9 mouse cellular contexts compared by ENCODE assay signal in the genomic region with DNA sequence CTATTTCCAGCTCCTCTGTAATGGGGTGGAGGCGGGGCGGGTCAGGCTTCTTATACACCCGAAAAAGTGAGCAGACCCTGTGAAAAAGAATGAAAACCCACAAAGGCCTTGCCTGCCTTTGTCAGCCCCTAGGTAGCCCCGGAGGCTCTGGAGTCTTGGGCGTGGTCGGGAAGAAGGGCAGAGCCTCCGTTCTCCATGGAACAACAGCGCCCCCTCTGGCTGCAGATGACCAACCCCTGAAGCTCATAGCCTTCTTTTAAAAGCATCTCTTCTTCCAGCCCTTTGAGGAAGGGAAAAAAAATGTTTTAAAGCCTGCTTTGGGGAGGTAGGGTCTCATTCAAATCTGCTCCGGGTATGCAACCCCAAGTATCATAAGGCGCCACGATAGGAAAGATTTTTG. TPM values are rescaled to one million over a fixed set of nuclear protein-coding genes. Genes with fewer than 3 reads are reported as not detected.
DNase-seq lines count a peak whose midpoint lies in the region; ATAC-seq and TF ChIP-seq lines count a peak whose summit lies in the region.
"Had no signal": no experiment of that assay in that cellular context is flagged by ENCODE, and none has a peak within 500 bp of the region (broad histone marks: within the 10 kb centered on the region; RNA-seq: fewer than 3 reads in every experiment).

No protein-coding gene starts in this region.

- 9% methylated on average over 11 of the region's 11 CpGs for WGBS in liver, embryonic 12.5 days (ENCODE audit: insufficient replicate concordance)
- 21% methylated on average over 11 of the region's 11 CpGs for WGBS in cerebellum, adult 2 months
- 13% methylated on average over 11 of the region's 11 CpGs for WGBS in intestine, embryonic 14.5 days
- 11% methylated on average over 11 of the region's 11 CpGs for WGBS in liver, embryonic 11.5 days

- H3K4me1 ChIP-seq in liver, embryonic 12.5 days: no peaks in the 10 kb centered on the region
- no peaks in the 10 kb centered on the region; the same call in 1 of the 2 replicates for H3K4me1 ChIP-seq in cerebellum, adult 2 months (ENCODE audit: control insufficient read depth, insufficient read depth, low read length)
- H3K4me1 ChIP-seq in intestine, embryonic 14.5 days (replicated peaks; ENCODE audit: control insufficient read depth, insufficient read depth, low read length): peaks cover 46% of the 10 kb centered on the region
- H3K4me1 ChIP-seq in liver, embryonic 11.5 days (replicated peaks; ENCODE audit: control insufficient read depth, insufficient read depth, low read length): 0 out of 2 replicates have a peak, but pooled peaks cover 8% of the 10 kb centered on the region

- no peak for TF ChIP-seq POLR2A in cerebellum, adult 2 months (IDR thresholded peaks at IDR 0.05; ENCODE audit: borderline replicate concordance, insufficient read depth, low read length)

- H3K27ac ChIP-seq in liver, embryonic 12.5 days: no peak overlapping the region
- H3K27ac ChIP-seq in cerebellum, adult 2 months (ENCODE audit: insufficient read depth, low read length): no peak overlapping the region
- H3K27ac ChIP-seq in intestine, embryonic 14.5 days (ENCODE audit: low read depth): 0 out of 2 replicates have a peak overlapping the region, but pooled peaks have one; percentile 27
- no peak overlapping the region for H3K27ac ChIP-seq in liver, embryonic 11.5 days (ENCODE audit: low read depth, low read length)

- no peak overlapping the region for H3K4me2 ChIP-seq in liver, embryonic 12.5 days
- no peak overlapping the region for H3K4me2 ChIP-seq in intestine, embryonic 14.5 days (ENCODE audit: low read length)
- H3K4me2 ChIP-seq in liver, embryonic 11.5 days: no peak overlapping the region

- no peak overlapping the region for H3K9ac ChIP-seq in liver, embryonic 12.5 days
- no peak overlapping the region for H3K9ac ChIP-seq in intestine, embryonic 14.5 days (ENCODE audit: low read length)
- no peak overlapping the region for H3K9ac ChIP-seq in liver, embryonic 11.5 days (ENCODE audit: low read depth, low read length)

- peaks cover 22% of the 10 kb centered on the region; the same call in 1 of the 2 replicates for H3K27me3 ChIP-seq in liver, embryonic 12.5 days (replicated peaks)
- no peaks in the 10 kb centered on the region for H3K27me3 ChIP-seq in cerebellum, adult 2 months (ENCODE audit: control insufficient read depth, insufficient read depth, low read length)
- H3K27me3 ChIP-seq in intestine, embryonic 14.5 days (replicated peaks; ENCODE audit: control insufficient read depth, insufficient read depth, low read length): no peaks in the 10 kb centered on the region
- no peaks in the 10 kb centered on the region for H3K27me3 ChIP-seq in liver, embryonic 11.5 days (replicated peaks; ENCODE audit: control insufficient read depth, insufficient read depth, low read length)

- H3K4me3 ChIP-seq in liver, embryonic 12.5 days: no peak overlapping the region
- no peak overlapping the region for H3K4me3 ChIP-seq in cerebellum, adult 2 months (replicated peaks; ENCODE audit: insufficient read depth, low read depth, low read length)
- H3K4me3 ChIP-seq in intestine, embryonic 14.5 days (ENCODE audit: low read depth, low read length): no peak overlapping the region
- H3K4me3 ChIP-seq in liver, embryonic 11.5 days (ENCODE audit: low read depth, low read length): no peak overlapping the region
- H3K4me3 ChIP-seq: erythroblast, embryonic 14.5 days had no signal

- peak; percentile 44; the same call in 1 of the 2 replicates for TF ChIP-seq CTCF in cerebellum, adult 2 months (IDR thresholded peaks at IDR 0.05; ENCODE audit: borderline replicate concordance, insufficient read depth, low read depth, low read length)

- no peaks in the 10 kb centered on the region for H3K9me3 ChIP-seq in liver, embryonic 12.5 days (replicated peaks)
- H3K9me3 ChIP-seq in intestine, embryonic 14.5 days (ENCODE audit: control insufficient read depth, low read length): no peaks in the 10 kb centered on the region
- no peaks in the 10 kb centered on the region for H3K9me3 ChIP-seq in liver, embryonic 11.5 days (ENCODE audit: control insufficient read depth, low read length)

- peak; percentile 74 for DNase-seq in liver
- peak in 1 of 2 experiments; percentile 31 for DNase-seq in cerebellum, adult 2 months
- DNase-seq in gastrocnemius, adult 18-20 months (ENCODE audit: low spot score): peak; percentile 89
- DNase-seq in intestine, embryonic 14.5 days (ENCODE audit: low spot score): peak; percentile 88
- DNase-seq in liver, embryonic 11.5 days (ENCODE audit: low spot score): peak; percentile 47
- peak; percentile 33 for DNase-seq in retina, postnatal 7 days (ENCODE audit: low read depth, low spot score)

- no peak for ATAC-seq in liver, embryonic 12.5 days
- no peak for ATAC-seq in intestine, embryonic 14.5 days (replicated peaks; ENCODE audit: low FRiP score, low TSS enrichment, low read depth)
- ATAC-seq in liver, embryonic 11.5 days (replicated peaks; ENCODE audit: low FRiP score): no peak
- no peak for ATAC-seq in monocyte, adult 5-6 weeks (replicated peaks; ENCODE audit: insufficient number of reproducible peaks, low FRiP score, low TSS enrichment, poor library complexity, severe bottlenecking)

- H3K36me3 ChIP-seq in liver, embryonic 12.5 days: no peaks in the 10 kb centered on the region
- H3K36me3 ChIP-seq in intestine, embryonic 14.5 days (ENCODE audit: control insufficient read depth, insufficient read depth, low read length): peaks cover 2% of the 10 kb centered on the region; the same call in 1 of the 2 replicates
- no peaks in the 10 kb centered on the region for H3K36me3 ChIP-seq in liver, embryonic 11.5 days (ENCODE audit: control insufficient read depth, insufficient read depth, low read length)

RNA-seq across cellular contexts. Expression of a gene that starts 2.4 kb away (rescaled TPM):
- 14.1 and 14.4 TPM in 2 replicates for polyA plus RNA-seq in liver, embryonic 12.5 days (2016; fragmentation: Nextera tagmentation; extraction: Ambion mirVana)
- 13.0 and 13.2 TPM in 2 replicates for polyA plus RNA-seq in cerebellum, adult 2 months (2012; rRNA removed)
- total RNA-seq in gastrocnemius, adult 18-20 months (2021): 10 to 100 TPM; 28.2 to 28.5 TPM
- polyA plus RNA-seq in intestine, embryonic 14.5 days (2014; fragmentation: Nextera tagmentation; extraction: Ambion mirVana): 309 and 317 TPM in 2 replicates
- polyA plus RNA-seq in liver, embryonic 11.5 days (2014; fragmentation: Nextera tagmentation; extraction: Ambion mirVana): 18.1 and 20.8 TPM in 2 replicates
- not detected in 3 replicates for total RNA-seq in monocyte, adult 5-6 weeks (2017)
- polyA plus RNA-seq: erythroblast, embryonic 14.5 days had no signal

Comparison
In these comparisons a context has a peak if more than half of its experiments do, and no peak if none do; other contexts are left out.
1. RNA of a gene that starts 2.4 kb away (polyA plus RNA-seq): 309 to 317 TPM in intestine, embryonic 14.5 days; 18.1 to 20.8 TPM in liver, embryonic 11.5 days, 14.1 to 14.4 TPM in liver, embryonic 12.5 days and 13.0 to 13.2 TPM in cerebellum, adult 2 months; every median in the first group is over 10 times any median in the second.